Mouse (Mus musculus): ENCODE measurements around the gene Gm7247. TPM values are rescaled to one million over a fixed set of nuclear protein-coding genes. Genes with fewer than 3 reads are reported as not detected.

Gene Gm7247
- not detected for polyA plus RNA-seq (2017; shearing (Covaris generic))

GRCm38 (mm10) chr14:51361456-51361855 is at the start of gene Gm7247:
Gm7247 (plus strand) TSS chr14:51361756.

GRCm38 (mm10) chr14:51410520-51410919 is 49.0 kb downstream of the Gm7247 start, which contains the start of gene Vmn2r88:
Vmn2r88 (plus strand) TSS chr14:51410820.

DNA sequence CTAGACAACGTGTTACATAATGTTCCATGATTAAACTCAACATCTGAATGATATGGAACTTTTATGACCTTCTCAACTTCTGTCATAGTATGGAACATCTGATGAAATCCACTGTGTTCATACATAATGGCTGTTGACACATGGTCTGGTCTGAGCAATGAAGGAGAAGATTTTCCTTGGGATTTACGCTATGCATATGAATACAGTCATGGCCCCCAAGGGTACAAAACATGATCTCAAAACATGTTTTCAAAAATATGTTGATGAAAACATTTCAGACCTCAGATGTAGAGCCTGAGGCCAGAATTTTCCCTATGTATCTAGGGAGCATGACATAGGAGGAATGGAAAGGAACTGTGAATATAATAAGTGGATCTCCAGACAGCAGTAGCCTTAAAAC is 90.0 kb downstream of the Gm7247 start, which contains the start of gene Vmn2r89:
Gene Vmn2r89, plus strand, starts transcription at position 301 of the 400 bp plus-strand sequence.

DNA sequence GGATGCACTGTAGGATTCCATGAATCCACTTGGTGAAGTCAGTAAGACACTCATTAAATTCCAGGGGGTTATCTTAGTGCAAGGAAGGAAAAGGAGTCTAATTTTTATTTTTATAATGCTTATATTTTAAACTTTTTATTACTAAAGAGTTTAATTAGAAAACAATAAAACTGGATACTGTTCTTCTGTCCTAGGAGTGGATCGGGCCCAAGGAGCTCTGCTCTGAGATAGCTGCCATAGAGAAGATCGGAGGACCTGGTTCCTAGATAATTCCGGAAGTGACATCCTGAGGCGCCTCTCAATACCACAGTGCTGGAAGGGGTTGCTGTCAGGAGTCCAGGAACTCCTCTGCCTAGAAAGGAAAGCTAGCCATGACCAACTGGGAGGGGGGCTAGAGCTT is 190.9 kb downstream of the Gm7247 start, which contains the start of gene Gm5622:
Gene Gm5622, plus strand, starts transcription at position 301 of the 400 bp plus-strand sequence.

DNA sequence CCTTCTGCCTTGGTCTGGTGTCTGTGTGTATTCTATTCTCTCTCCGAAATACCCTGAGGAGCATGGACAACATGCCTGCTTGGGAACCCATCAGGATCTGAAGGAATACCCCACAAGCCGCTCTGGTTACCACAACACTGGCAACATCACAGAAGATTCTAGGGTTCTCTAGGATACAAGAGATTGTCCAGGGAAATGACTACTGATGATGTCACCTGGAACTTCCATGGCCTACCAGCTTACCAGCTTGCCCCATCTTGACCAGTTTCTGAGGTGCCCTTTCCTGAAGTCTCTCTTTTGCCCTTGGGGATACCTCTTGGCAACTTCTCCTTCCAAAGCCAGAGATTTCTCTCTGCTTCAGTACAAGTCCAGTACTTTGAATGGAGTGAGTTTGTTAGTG is 212.4 kb downstream of the Gm7247 start, which contains the start of gene Gm17175:
Gene Gm17175, minus strand, starts transcription at position 101 of the 400 bp plus-strand sequence.

GRCm38 (mm10) chr14:51592039-51592438 is 230.5 kb downstream of the Gm7247 start, which contains the start of gene Gm17174:
Gm17174 (minus strand) TSS chr14:51592139.

GRCm38 (mm10) chr14:51611210-51611609 is 249.7 kb downstream of the Gm7247 start, which contains the start of gene Gm17078:
Gm17078 (minus strand) TSS chr14:51611310.

Other genes starting within 250 kb of the Gm7247 start
- not detected for gene Eddm3b, start 247.3 kb upstream of the Gm7247 start, polyA plus RNA-seq (2017; shearing (Covaris generic))
- not detected for gene Rnase6, start 237.8 kb upstream of the Gm7247 start, polyA plus RNA-seq (2017; shearing (Covaris generic))
- gene Rnase1, start 215.0 kb upstream of the Gm7247 start, polyA plus RNA-seq (2017; shearing (Covaris generic)), result not detected
- gene Rnase2b, start 199.5 kb upstream of the Gm7247 start, polyA plus RNA-seq (2017; shearing (Covaris generic)), result not detected
- gene Ang2, start 162.6 kb upstream of the Gm7247 start, polyA plus RNA-seq (2017; shearing (Covaris generic)), result not detected
- gene Ear14, start 158.4 kb upstream of the Gm7247 start, polyA plus RNA-seq (2017; shearing (Covaris generic)), result not detected
- not detected for gene Rnase2a, start 105.6 kb upstream of the Gm7247 start, polyA plus RNA-seq (2017; shearing (Covaris generic))
- gene Vmn2r88, start 49.1 kb downstream of the Gm7247 start, polyA plus RNA-seq (2017; shearing (Covaris generic)), result not detected
- gene Vmn2r89, start 90.1 kb downstream of the Gm7247 start, polyA plus RNA-seq (2017; shearing (Covaris generic)), result 0.23 TPM
- gene Gm5622, start 191.0 kb downstream of the Gm7247 start, polyA plus RNA-seq (2017; shearing (Covaris generic)), result not detected
- not detected for gene Gm17175, start 212.3 kb downstream of the Gm7247 start, polyA plus RNA-seq (2017; shearing (Covaris generic))
- gene Gm17174, start 230.4 kb downstream of the Gm7247 start, polyA plus RNA-seq (2017; shearing (Covaris generic)), result not detected
- not detected for gene Gm17078, start 249.6 kb downstream of the Gm7247 start, polyA plus RNA-seq (2017; shearing (Covaris generic))